Mouse (Mus musculus): ENCODE data around the gene Tmem95. TPM values are rescaled to one million over a fixed set of nuclear protein-coding genes. Genes with fewer than 3 reads are reported as not detected.

The Tmem95 gene
- not detected in 2 replicates for polyA plus RNA-seq (2015; fragmentation: Nextera tagmentation; extraction: Ambion mirVana)

- Histone ChIP-seq H3K4me1 (peaks cover 26% of the 10 kb centered on the region), H3K4me3 (peak within 1 kb of the TSS; percentile 17), H3K4me2 (peak within 1 kb of the TSS; percentile 48), H3K36me3 (ENCODE audit: poor library complexity, severe bottlenecking) (no peaks in the 10 kb centered on the region), H3K27me3 (peaks cover 39% of the 10 kb centered on the region), H3K9ac (0 out of 2 replicates have a peak within 1 kb of the TSS, but pooled peaks have one; percentile 37), H3K9me3 (replicated peaks) (no peaks in the 10 kb centered on the region), H3K27ac (no peak within 1 kb of the TSS; the same call in 1 of the 2 replicates)
- no peak for ATAC-seq
- 87% methylated on average over 11 of the region's 11 CpGs for WGBS
Measured at GRCm38 (mm10) chr11:69877878-69878277, at the start of gene Tmem95. Tmem95 (minus strand) TSS chr11:69878018.

GRCm38 (mm10) chr11:69927501-69927900 is 49.7 kb upstream of the Tmem95 start:
- peaks cover 4% of the 10 kb centered on the region; the same call in 1 of the 2 replicates for H3K4me1 ChIP-seq
- no peaks in the 10 kb centered on the region for H3K27me3 ChIP-seq
- no peak for ATAC-seq
- no peak overlapping the region for H3K27ac ChIP-seq
- H3K9ac ChIP-seq = no peak overlapping the region
- H3K4me2 ChIP-seq = no peak overlapping the region
- no peaks in the 10 kb centered on the region for H3K36me3 ChIP-seq (ENCODE audit: poor library complexity, severe bottlenecking)
- no peaks in the 10 kb centered on the region for H3K9me3 ChIP-seq (replicated peaks)
- WGBS = 99% methylated on average over 2 of the region's 2 CpGs
- H3K4me3 ChIP-seq = no peak overlapping the region

GRCm38 (mm10) chr11:69922796-69923195 is 45.0 kb upstream of the Tmem95 start:
- Histone ChIP-seq H3K4me3 (no peak overlapping the region), H3K9ac (peak overlapping the region; percentile 6; the same call in 1 of the 2 replicates), H3K4me2 (peak overlapping the region; percentile 90), H3K9me3 (replicated peaks) (no peaks in the 10 kb centered on the region), H3K36me3 (ENCODE audit: poor library complexity, severe bottlenecking) (peaks cover 14% of the 10 kb centered on the region), H3K27me3 (no peaks in the 10 kb centered on the region), H3K27ac (0 out of 2 replicates have a peak overlapping the region, but pooled peaks have one; percentile 96), H3K4me1 (peaks cover 26% of the 10 kb centered on the region)
- WGBS = 71% methylated on average over 3 of the region's 3 CpGs
- ATAC-seq = no peak

GRCm38 (mm10) chr11:69922012-69922756 is 44.4 kb upstream of the Tmem95 start:
- Histone ChIP-seq H3K9me3 (replicated peaks) (no peaks in the 10 kb centered on the region), H3K4me2 (peak overlapping the region; percentile 90), H3K36me3 (ENCODE audit: poor library complexity, severe bottlenecking) (peaks cover 20% of the 10 kb centered on the region), H3K27ac (peak overlapping the region; percentile 96), H3K9ac (peak overlapping the region; percentile 74), H3K4me3 (peak overlapping the region; percentile 92), H3K4me1 (peaks cover 26% of the 10 kb centered on the region), H3K27me3 (no peaks in the 10 kb centered on the region)
- ATAC-seq = no peak
- WGBS = 4% methylated on average over 12 of the region's 12 CpGs

- WGBS = under 1% methylated on average over 60 of the region's 78 CpGs
- peaks cover 26% of the 10 kb centered on the region for H3K4me1 ChIP-seq
- no peaks in the 10 kb centered on the region for H3K27me3 ChIP-seq
- peak; percentile 96 for ATAC-seq
- peak within 1 kb of the TSS; percentile 96 for H3K27ac ChIP-seq
- H3K9ac ChIP-seq = peak within 1 kb of the TSS; percentile 97
- H3K4me2 ChIP-seq = peak within 1 kb of the TSS; percentile 90
- H3K36me3 ChIP-seq (ENCODE audit: poor library complexity, severe bottlenecking) = peaks cover 29% of the 10 kb centered on the region
- peak within 1 kb of the TSS; percentile 92 for H3K4me3 ChIP-seq
- no peaks in the 10 kb centered on the region for H3K9me3 ChIP-seq (replicated peaks)
Measured at GRCm38 (mm10) chr11:69921114-69922011, 43.5 kb upstream of the Tmem95 start, which contains the start of gene Eif5a. Eif5a (minus strand) TSS chr11:69921958.

- Histone ChIP-seq H3K4me3 (peak overlapping the region; percentile 92), H3K9ac (peak overlapping the region; percentile 97), H3K27ac (peak overlapping the region; percentile 92), H3K27me3 (no peaks in the 10 kb centered on the region), H3K9me3 (replicated peaks) (no peaks in the 10 kb centered on the region), H3K4me1 (peaks cover 32% of the 10 kb centered on the region), H3K36me3 (ENCODE audit: poor library complexity, severe bottlenecking) (peaks cover 38% of the 10 kb centered on the region), H3K4me2 (peak overlapping the region; percentile 90)
- ATAC-seq = no peak; the same call in none of the 2 replicates
- under 1% methylated on average over 64 of the region's 65 CpGs for WGBS
Measured at GRCm38 (mm10) chr11:69920266-69921031, 42.6 kb upstream of the Tmem95 start.

- no peak for ATAC-seq
- Histone ChIP-seq H3K27ac (peak overlapping the region; percentile 92), H3K9ac (peak overlapping the region; percentile 97), H3K9me3 (replicated peaks) (no peaks in the 10 kb centered on the region), H3K4me1 (peaks cover 39% of the 10 kb centered on the region), H3K27me3 (no peaks in the 10 kb centered on the region), H3K36me3 (ENCODE audit: poor library complexity, severe bottlenecking) (peaks cover 45% of the 10 kb centered on the region), H3K4me3 (peak overlapping the region; percentile 92), H3K4me2 (peak overlapping the region; percentile 90)
- 1% methylated on average over 17 of the region's 17 CpGs for WGBS
Measured at GRCm38 (mm10) chr11:69919661-69920265, 41.9 kb upstream of the Tmem95 start.

- peaks cover 45% of the 10 kb centered on the region for H3K36me3 ChIP-seq (ENCODE audit: poor library complexity, severe bottlenecking)
- no peaks in the 10 kb centered on the region for H3K27me3 ChIP-seq
- no peak for ATAC-seq
- peak overlapping the region; percentile 92 for H3K4me3 ChIP-seq
- H3K4me2 ChIP-seq = peak overlapping the region; percentile 90
- H3K9me3 ChIP-seq (replicated peaks) = no peaks in the 10 kb centered on the region
- 81% methylated on average over 9 of the region's 9 CpGs for WGBS
- peak overlapping the region; percentile 97 for H3K9ac ChIP-seq
- H3K4me1 ChIP-seq = peaks cover 45% of the 10 kb centered on the region
- H3K27ac ChIP-seq = peak overlapping the region; percentile 92
Measured at GRCm38 (mm10) chr11:69919053-69919452, 41.2 kb upstream of the Tmem95 start.

- WGBS = 86% methylated on average over 5 of the region's 5 CpGs
- Histone ChIP-seq H3K27ac (no peak overlapping the region), H3K36me3 (ENCODE audit: poor library complexity, severe bottlenecking) (peaks cover 50% of the 10 kb centered on the region), H3K4me3 (no peak overlapping the region), H3K4me1 (peaks cover 51% of the 10 kb centered on the region), H3K27me3 (no peaks in the 10 kb centered on the region), H3K4me2 (no peak overlapping the region), H3K9me3 (replicated peaks) (no peaks in the 10 kb centered on the region), H3K9ac (no peak overlapping the region)
- no peak for ATAC-seq
Measured at GRCm38 (mm10) chr11:69918118-69918517, 40.3 kb upstream of the Tmem95 start.

GRCm38 (mm10) chr11:69917379-69917948 is 39.6 kb upstream of the Tmem95 start:
- H3K27me3 ChIP-seq = no peaks in the 10 kb centered on the region
- no peak overlapping the region for H3K4me3 ChIP-seq
- no peaks in the 10 kb centered on the region for H3K9me3 ChIP-seq (replicated peaks)
- no peak for ATAC-seq
- H3K27ac ChIP-seq = no peak overlapping the region
- no peak overlapping the region for H3K9ac ChIP-seq
- H3K4me2 ChIP-seq = no peak overlapping the region
- WGBS = 88% methylated on average over 8 of the region's 8 CpGs
- peaks cover 48% of the 10 kb centered on the region for H3K4me1 ChIP-seq
- H3K36me3 ChIP-seq (ENCODE audit: poor library complexity, severe bottlenecking) = peaks cover 56% of the 10 kb centered on the region
